Mouse (Mus musculus) urinary bladder, adult 18-20 months (tissue): ENCODE measurements around the gene Btbd6.

Experiments used
- DNase-seq, 2 experiments: peaks; one replicate each; pipeline ENCODE4 v3.0.0; 2022; ENCODE audit warnings: low spot score in 2 of 2, mixed read lengths in 2 of 2

The Btbd6 gene

GRCm38 (mm10) chr12:113004993-113005392 lies 28.7 kb downstream of the Btbd6 start:
- DNase-seq: peak; percentile 45 to 56

GRCm38 (mm10) chr12:113011702-113012360 lies 35.5 kb downstream of the Btbd6 start:
- no peak for DNase-seq

- DNase-seq: no peak
Observed at GRCm38 (mm10) chr12:113012443-113012842, 36.2 kb downstream of the Btbd6 start.

- DNase-seq: no peak
Observed at GRCm38 (mm10) chr12:113013021-113013491, 36.8 kb downstream of the Btbd6 start.

GRCm38 (mm10) chr12:113013604-113014558 lies 37.6 kb downstream of the Btbd6 start, which contains the start of gene Pacs2:
Gene Pacs2, plus strand, starts transcription at chr12:113014508.
- DNase-seq: peak; percentile 88 to 89

GRCm38 (mm10) chr12:113014561-113015556 lies 38.6 kb downstream of the Btbd6 start:
- peak in 1 of 2 experiments; percentile 60 for DNase-seq

GRCm38 (mm10) chr12:113015956-113016355 lies 39.7 kb downstream of the Btbd6 start:
- no peak for DNase-seq

- DNase-seq: no peak
Observed at GRCm38 (mm10) chr12:113016976-113017375, 40.7 kb downstream of the Btbd6 start.

GRCm38 (mm10) chr12:113017429-113017984 lies 41.2 kb downstream of the Btbd6 start:
- DNase-seq: no peak

- DNase-seq: no peak
Observed at GRCm38 (mm10) chr12:113018763-113019162, 42.5 kb downstream of the Btbd6 start.

- no peak for DNase-seq
Observed at GRCm38 (mm10) chr12:113021488-113021887, 45.2 kb downstream of the Btbd6 start.

GRCm38 (mm10) chr12:113023082-113023481 lies 46.8 kb downstream of the Btbd6 start:
- no peak for DNase-seq

GRCm38 (mm10) chr12:113026557-113026956 lies 50.3 kb downstream of the Btbd6 start:
- DNase-seq: no peak

- no peak for DNase-seq
Observed at GRCm38 (mm10) chr12:113027495-113027894, 51.2 kb downstream of the Btbd6 start.

GRCm38 (mm10) chr12:113028067-113028466 lies 51.8 kb downstream of the Btbd6 start:
- no peak for DNase-seq
